Mouse (Mus musculus) cerebellum, adult 2 months (tissue): Measurements from ENCODE around the gene Slc25a38. TPM values are rescaled to one million over a fixed set of nuclear protein-coding genes. Genes with fewer than 3 reads are reported as not detected.
A peak's percentile ranks its signal among the peaks of the same experiment; 100 is the strongest.

ENCODE experiments used
- DNase-seq, 2 experiments: peaks; one replicate each; pipeline ENCODE4 v3.0.0; 2021
- H3K27ac ChIP-seq: fragments of 200-500 bp; 2 replicates; pipeline ENCODE4 v1.5.1; 2012; ENCODE audit warnings: low read length, control low read depth, inconsistent platforms; ENCODE audit not compliant: insufficient read depth
- H3K27me3 ChIP-seq: fragments of 200-500 bp; 2 replicates; pipeline ENCODE4 v1.6.1; 2012; ENCODE audit warnings: inconsistent platforms, mild to moderate bottlenecking, low read length, moderate library complexity; ENCODE audit not compliant: control insufficient read depth, insufficient read depth
- H3K4me1 ChIP-seq: fragments of 200-500 bp; 2 replicates; pipeline ENCODE4 v1.6.1; 2011; ENCODE audit warnings: low read length; ENCODE audit not compliant: control insufficient read depth, insufficient read depth
- H3K4me3 ChIP-seq: fragments of 200-500 bp; replicated peaks from 2 replicates; pipeline ENCODE3; 2011; ENCODE audit warnings: mild to moderate bottlenecking, low read depth, low read length, control low read depth; ENCODE audit not compliant: insufficient read depth
- CTCF ChIP-seq: fragments of 200-500 bp; IDR thresholded peaks from 2 replicates; pipeline ENCODE4 v1.5.1; 2011; ENCODE audit warnings: low read depth, mild to moderate bottlenecking, control low read depth, low read length, moderate library complexity, borderline replicate concordance; ENCODE audit not compliant: insufficient read depth
- POLR2A ChIP-seq: fragments of 200-500 bp; IDR thresholded peaks from 2 replicates; pipeline ENCODE4 v1.6.1; 2011; ENCODE audit warnings: low read length, control low read depth, borderline replicate concordance; ENCODE audit not compliant: insufficient read depth
- WGBS: fragments of 180-500 bp; shearing (Covaris S2); methylation state at CpG from one replicate; pipeline ENCODE4 v1.1.7; 2018; 5-methylcytosine and 5-hydroxymethylcytosine counted together
- polyA plus RNA-seq: library from polyadenylated mRNA; depleted of rRNA; stranded (reverse); fragments of >200 nt; gene quantifications from 2 replicates; pipeline ENCODE4 v1.2.3, GENCODE M21; 2012; rRNA removed

The Slc25a38 gene
- 30.3 and 30.5 TPM in 2 replicates for polyA plus RNA-seq

DNA sequence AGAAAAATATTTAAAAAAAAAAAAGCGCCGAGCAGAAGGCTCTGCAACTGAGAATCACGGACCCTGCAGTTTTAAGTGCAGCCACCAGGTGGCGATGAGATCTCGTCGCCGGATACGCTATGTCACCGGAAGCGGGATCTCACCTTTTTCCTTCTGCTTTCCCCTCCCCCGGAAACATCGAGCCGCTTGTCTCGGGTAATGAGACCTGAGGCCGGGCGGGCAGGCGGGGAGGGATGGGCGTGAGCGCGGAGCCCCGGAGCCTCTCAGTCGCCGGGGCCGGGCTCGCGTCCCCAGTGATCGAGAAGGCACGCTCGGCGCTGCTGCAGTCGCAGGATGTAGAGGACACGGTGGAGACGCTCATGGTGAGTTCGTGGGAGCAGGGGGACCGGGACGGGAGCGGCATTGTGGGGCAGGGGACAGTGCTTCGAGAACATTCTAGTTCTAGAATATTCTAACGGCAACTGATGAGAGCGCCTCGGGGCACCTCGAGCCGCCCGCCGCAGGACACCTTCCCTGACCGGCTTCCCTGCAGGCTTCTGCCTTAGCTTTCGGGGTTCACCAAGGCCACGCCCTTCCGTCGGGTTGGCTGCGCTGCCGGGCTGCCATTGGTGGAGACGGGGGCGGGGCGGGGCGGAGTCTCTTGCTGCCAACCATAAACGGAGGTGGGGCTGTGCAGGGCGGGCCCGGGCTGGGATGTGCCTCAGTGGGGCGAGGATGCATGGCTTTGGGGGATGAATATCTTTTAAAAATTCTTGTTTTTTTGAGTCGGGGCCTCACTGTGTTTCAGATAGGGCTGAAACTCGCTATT, at the start of gene Slc25a38:
Gene Slc25a38, plus strand, starts transcription at position 164 of the 808 bp plus-strand sequence.
- TF ChIP-seq CTCF (peak; percentile 73; the same call in 1 of the 2 replicates), POLR2A (peak; percentile 68)
- H3K27me3 ChIP-seq: no peaks in the 10 kb centered on the region
- H3K4me1 ChIP-seq: peaks cover 13% of the 10 kb centered on the region
- peak; percentile 95 to 96 for DNase-seq
- peak within 1 kb of the TSS; percentile 79; the same call in 1 of the 2 replicates for H3K27ac ChIP-seq
- peak within 1 kb of the TSS; percentile 93 for H3K4me3 ChIP-seq
- WGBS: under 1% methylated on average over 62 of the region's 62 CpGs

GRCm38 (mm10) chr9:120064317-120064716, 45.9 kb upstream of the Slc25a38 start:
- Histone ChIP-seq H3K27me3 (no peaks in the 10 kb centered on the region), H3K27ac (no peak overlapping the region), H3K4me1 (no peaks in the 10 kb centered on the region), H3K4me3 (no peak overlapping the region)
- DNase-seq: no peak
- 72% methylated on average over 4 of the region's 4 CpGs for WGBS
- TF ChIP-seq POLR2A: no peak
- no peak for TF ChIP-seq CTCF

GRCm38 (mm10) chr9:120067609-120068008, 42.6 kb upstream of the Slc25a38 start:
- no peak for DNase-seq
- TF ChIP-seq POLR2A (no peak), CTCF (no peak)
- H3K27ac ChIP-seq: no peak overlapping the region
- H3K4me3 ChIP-seq: no peak overlapping the region
- no peaks in the 10 kb centered on the region for H3K27me3 ChIP-seq
- no peaks in the 10 kb centered on the region for H3K4me1 ChIP-seq
- 95% methylated on average over 2 of the region's 2 CpGs for WGBS

DNA sequence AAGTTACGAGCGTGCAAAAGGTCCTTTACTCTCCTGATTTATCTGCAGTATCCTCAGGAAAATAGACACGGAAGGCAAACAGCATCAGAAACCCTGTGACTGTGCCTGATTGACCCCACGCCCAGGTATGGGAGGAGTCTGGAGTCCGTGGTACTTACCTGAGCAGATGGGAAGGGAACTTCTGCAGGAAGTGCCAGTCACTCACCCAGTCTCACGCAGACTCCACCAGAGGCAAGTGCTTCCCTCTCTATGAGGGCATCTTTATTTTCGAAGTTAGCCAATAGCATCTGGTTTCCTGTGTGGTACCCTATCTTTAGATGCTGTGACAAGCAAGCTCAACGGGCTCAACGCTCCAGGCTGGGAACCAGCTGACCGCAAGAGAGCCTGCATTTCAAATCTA, 42.1 kb upstream of the Slc25a38 start:
- 78% methylated on average over 10 of the region's 10 CpGs for WGBS
- Histone ChIP-seq H3K4me1 (no peaks in the 10 kb centered on the region), H3K27ac (no peak overlapping the region), H3K4me3 (no peak overlapping the region), H3K27me3 (no peaks in the 10 kb centered on the region)
- TF ChIP-seq CTCF (no peak), POLR2A (no peak)
- no peak for DNase-seq

DNA sequence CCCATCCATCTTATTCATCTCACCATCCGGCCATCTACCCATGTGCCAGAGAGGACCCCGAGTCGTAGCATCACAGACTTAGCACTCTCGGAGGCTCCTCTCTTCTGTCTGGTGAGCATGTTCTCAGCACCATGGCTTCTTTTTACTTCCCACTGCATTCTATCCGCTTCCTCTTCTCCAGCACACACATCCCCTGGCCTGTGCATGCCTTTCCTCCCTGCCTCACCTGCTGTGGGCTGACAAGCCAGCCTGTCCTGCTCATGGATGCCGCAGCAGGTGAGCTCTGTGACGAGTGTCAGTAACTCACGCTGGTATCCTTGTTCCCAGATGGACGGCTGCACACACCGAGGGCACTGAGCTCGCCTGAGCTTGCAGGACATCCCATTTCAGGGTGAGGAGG, 40.4 kb upstream of the Slc25a38 start, which contains the start of gene Cx3cr1:
Gene Cx3cr1, minus strand, starts transcription at position 101 of the 400 bp plus-strand sequence.
- 82% methylated on average over 11 of the region's 11 CpGs for WGBS
- DNase-seq: no peak
- Histone ChIP-seq H3K27me3 (no peaks in the 10 kb centered on the region), H3K4me1 (no peaks in the 10 kb centered on the region), H3K4me3 (no peak within 1 kb of the TSS), H3K27ac (no peak within 1 kb of the TSS)
- TF ChIP-seq CTCF: no peak
- no peak for TF ChIP-seq POLR2A

- no peaks in the 10 kb centered on the region for H3K4me1 ChIP-seq
- TF ChIP-seq CTCF (no peak), POLR2A (no peak)
- H3K27me3 ChIP-seq: no peaks in the 10 kb centered on the region
- no peak overlapping the region for H3K27ac ChIP-seq
- no peak overlapping the region for H3K4me3 ChIP-seq
- WGBS: 88% methylated on average over 2 of the region's 2 CpGs
- no peak for DNase-seq
Measured at GRCm38 (mm10) chr9:120071251-120071650, 38.9 kb upstream of the Slc25a38 start.

GRCm38 (mm10) chr9:120073169-120073568, 37.0 kb upstream of the Slc25a38 start:
- WGBS: 5% methylated on average over 3 of the region's 3 CpGs
- Histone ChIP-seq H3K27ac (no peak overlapping the region), H3K4me1 (no peaks in the 10 kb centered on the region), H3K27me3 (no peaks in the 10 kb centered on the region), H3K4me3 (no peak overlapping the region)
- peak; percentile 72 to 87 for DNase-seq
- TF ChIP-seq CTCF (peak; percentile 96), POLR2A (no peak)

- DNase-seq: no peak
- TF ChIP-seq POLR2A (no peak), CTCF (no peak)
- Histone ChIP-seq H3K27me3 (no peaks in the 10 kb centered on the region; the same call in 1 of the 2 replicates), H3K4me3 (no peak overlapping the region), H3K27ac (no peak overlapping the region), H3K4me1 (no peaks in the 10 kb centered on the region)
- WGBS: 89% methylated on average over 7 of the region's 7 CpGs
Measured at GRCm38 (mm10) chr9:120074516-120074915, 35.7 kb upstream of the Slc25a38 start.
